In the genomic region with DNA sequence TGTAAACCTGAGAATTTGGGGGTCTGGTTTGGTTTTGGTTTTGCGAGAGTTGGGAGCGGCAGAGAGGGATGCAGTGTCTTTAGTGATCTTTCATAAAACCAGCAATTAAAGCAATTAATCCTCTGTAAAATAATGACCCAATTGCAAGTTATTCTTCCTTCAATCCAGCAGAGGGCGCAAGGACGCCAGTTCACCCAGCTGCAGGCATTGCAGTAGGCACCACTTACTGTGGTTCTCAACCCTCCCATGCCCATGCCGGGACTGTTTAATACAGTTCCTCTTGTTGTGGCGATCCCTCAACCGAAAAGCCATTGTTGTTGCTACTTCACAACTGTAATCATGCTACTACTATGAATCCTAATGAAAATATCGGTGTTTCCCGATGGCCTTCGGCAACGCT, we compare ENCODE assay signal across 9 mouse cellular contexts.
DNase-seq lines count a peak whose midpoint lies in the region; ATAC-seq and TF ChIP-seq lines count a peak whose summit lies in the region.
"Had no signal": no experiment of that assay in that cellular context is flagged by ENCODE, and none has a peak within 500 bp of the region (broad histone marks: within the 10 kb centered on the region; RNA-seq: fewer than 3 reads in every experiment).

No protein-coding gene starts in this region.

- H3K4me1 ChIP-seq in forebrain, embryonic 11.5 days (replicated peaks; ENCODE audit: control insufficient read depth, insufficient read depth, low read length): no peaks in the 10 kb centered on the region
- no peaks in the 10 kb centered on the region for H3K4me1 ChIP-seq in forebrain, embryonic 10.5 days
- peaks cover 11% of the 10 kb centered on the region for H3K4me1 ChIP-seq in embryonic fibroblast, embryonic 13.5 days (ENCODE audit: control insufficient read depth, insufficient read depth, low read length)
- no peaks in the 10 kb centered on the region for H3K4me1 ChIP-seq in lung, embryonic 14.5 days (ENCODE audit: insufficient read depth)
- no peaks in the 10 kb centered on the region for H3K4me1 ChIP-seq in olfactory bulb, adult 2 months (ENCODE audit: control insufficient read depth, insufficient read depth, low read length)

- 53% methylated on average over 11 of the region's 11 CpGs for WGBS in forebrain, embryonic 11.5 days
- WGBS in forebrain, embryonic 10.5 days: 55% methylated on average over 11 of the region's 11 CpGs
- WGBS in lung, embryonic 14.5 days: 54% methylated on average over 11 of the region's 11 CpGs
- WGBS in olfactory bulb, adult 2 months: 22% methylated on average over 11 of the region's 11 CpGs

- no peaks in the 10 kb centered on the region for H3K27me3 ChIP-seq in forebrain, embryonic 11.5 days (ENCODE audit: control insufficient read depth, insufficient read depth, low read length)
- H3K27me3 ChIP-seq in forebrain, embryonic 10.5 days (ENCODE audit: poor library complexity, severe bottlenecking): no peaks in the 10 kb centered on the region
- H3K27me3 ChIP-seq in lung, embryonic 14.5 days (ENCODE audit: insufficient read depth, low read length): no peaks in the 10 kb centered on the region
- H3K27me3 ChIP-seq: stomach, embryonic 15.5 days had no signal

- H3K36me3 ChIP-seq in forebrain, embryonic 11.5 days (ENCODE audit: control insufficient read depth, insufficient read depth, low read length): peaks cover 4% of the 10 kb centered on the region; the same call in 1 of the 2 replicates
- peaks cover 27% of the 10 kb centered on the region for H3K36me3 ChIP-seq in forebrain, embryonic 10.5 days (replicated peaks)
- no peaks in the 10 kb centered on the region for H3K36me3 ChIP-seq in lung, embryonic 14.5 days (ENCODE audit: insufficient read depth)
- H3K36me3 ChIP-seq: stomach, embryonic 15.5 days had no signal

- no peak for TF ChIP-seq POLR2A in embryonic fibroblast, embryonic 13.5 days (IDR thresholded peaks at IDR 0.05; ENCODE audit: low read depth, low read length)
- no peak for TF ChIP-seq POLR2A in olfactory bulb, adult 2 months (IDR thresholded peaks at IDR 0.05; ENCODE audit: insufficient read depth, low read depth, low read length)

- no peak overlapping the region for H3K9ac ChIP-seq in forebrain, embryonic 11.5 days (ENCODE audit: low read length)
- H3K9ac ChIP-seq in lung, embryonic 14.5 days: no peak overlapping the region
- H3K9ac ChIP-seq: stomach, embryonic 15.5 days had no signal

- H3K4me3 ChIP-seq in forebrain, embryonic 11.5 days (ENCODE audit: low read depth, low read length): no peak overlapping the region
- no peak overlapping the region for H3K4me3 ChIP-seq in forebrain, embryonic 10.5 days
- no peak overlapping the region for H3K4me3 ChIP-seq in embryonic fibroblast, embryonic 13.5 days (ENCODE audit: insufficient read depth, low read length)
- H3K4me3 ChIP-seq in lung, embryonic 14.5 days (ENCODE audit: low read depth, low read length): no peak overlapping the region
- no peak overlapping the region for H3K4me3 ChIP-seq in olfactory bulb, adult 2 months (ENCODE audit: insufficient read depth, low read depth, low read length)
- H3K4me3 ChIP-seq: stomach, embryonic 15.5 days had no signal

- ATAC-seq in forebrain, embryonic 11.5 days (replicated peaks; ENCODE audit: low FRiP score): peak; percentile 70
- peak; percentile 47; the same call in 1 of the 2 replicates for ATAC-seq in lung, embryonic 14.5 days (ENCODE audit: insufficient read depth)

- no peak overlapping the region for H3K27ac ChIP-seq in forebrain, embryonic 11.5 days (ENCODE audit: low read depth, low read length)
- no peak overlapping the region for H3K27ac ChIP-seq in forebrain, embryonic 10.5 days
- no peak overlapping the region for H3K27ac ChIP-seq in embryonic fibroblast, embryonic 13.5 days (ENCODE audit: insufficient read depth, low read length)
- H3K27ac ChIP-seq in lung, embryonic 14.5 days (ENCODE audit: low read depth): no peak overlapping the region
- no peak overlapping the region for H3K27ac ChIP-seq in olfactory bulb, adult 2 months (ENCODE audit: insufficient read depth, low read depth, low read length)
- H3K27ac ChIP-seq: stomach, embryonic 15.5 days had no signal

- no peaks in the 10 kb centered on the region for H3K9me3 ChIP-seq in forebrain, embryonic 11.5 days (ENCODE audit: control insufficient read depth, low read length)
- H3K9me3 ChIP-seq in forebrain, embryonic 10.5 days: no peaks in the 10 kb centered on the region
- H3K9me3 ChIP-seq in lung, embryonic 14.5 days (ENCODE audit: low read depth, low read length): no peaks in the 10 kb centered on the region
- H3K9me3 ChIP-seq: stomach, embryonic 15.5 days had no signal

- DNase-seq in forebrain, embryonic 11.5 days (ENCODE audit: low spot score): peak; percentile 74
- DNase-seq in forebrain, embryonic 10.5 days (ENCODE audit: extremely low spot score, low spot score): no peak
- DNase-seq in CD8-positive naive resting alpha-beta T cell, adult 2 months (ENCODE audit: low read depth in 2 of 2, low spot score in 2 of 2): peak; percentile 23 to 32
- peak; percentile 28 for DNase-seq in brain, embryonic 18.5 days (ENCODE audit: low read depth, low spot score)
- DNase-seq in induced T-regulatory cell, adult 2 months (ENCODE audit: low read depth): peak; percentile 73
- DNase-seq in lung, embryonic 14.5 days: peak; percentile 69

- peak; percentile 84; the same call in 1 of the 2 replicates for TF ChIP-seq CTCF in embryonic fibroblast, embryonic 13.5 days (IDR thresholded peaks at IDR 0.05; ENCODE audit: borderline replicate concordance, insufficient read depth, low read length)
- TF ChIP-seq CTCF in lung, embryonic 14.5 days (IDR thresholded peaks at IDR 0.05; ENCODE audit: low read depth): peak; percentile 76
- TF ChIP-seq CTCF in olfactory bulb, adult 2 months (IDR thresholded peaks at IDR 0.05; ENCODE audit: insufficient read depth, low read depth, low read length): peak; percentile 59

- H3K4me2 ChIP-seq in forebrain, embryonic 11.5 days (ENCODE audit: low read depth, low read length, severe bottlenecking): no peak overlapping the region
- no peak overlapping the region for H3K4me2 ChIP-seq in lung, embryonic 14.5 days
- H3K4me2 ChIP-seq: stomach, embryonic 15.5 days had no signal
